Mouse (Mus musculus): ENCODE measurements around the gene Prkar2b.

DNA sequence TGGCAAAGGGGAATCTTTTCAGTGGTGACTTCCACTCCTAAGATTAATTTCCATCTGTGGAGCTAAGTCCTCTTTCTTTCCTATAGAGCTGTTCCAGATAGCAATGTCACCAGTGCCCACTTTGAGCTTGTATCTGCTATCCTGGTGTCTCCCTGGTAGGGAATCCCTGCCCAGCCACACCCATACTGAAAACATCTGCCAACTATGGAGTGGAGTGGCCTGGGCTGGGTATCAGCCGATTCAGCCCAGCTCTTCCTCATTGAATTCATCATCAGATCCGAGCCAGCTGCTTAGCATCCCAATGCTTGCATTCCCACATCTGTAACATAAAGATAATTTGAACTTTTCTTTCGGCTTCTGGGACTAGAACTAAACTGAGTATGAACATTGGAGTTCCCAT is 25.8 kb upstream of the Prkar2b start:
- no peak for TF ChIP-seq RCOR1 (conservative IDR thresholded peaks at IDR 0.05; ENCODE audit: low read depth, low read length)
- TF ChIP-seq CTCF (conservative IDR thresholded peaks at IDR 0.05 in 1 of 2, IDR thresholded peaks at IDR 0.05 in 1 of 2; ENCODE audit: low read depth in 2 of 2, low read length in 2 of 2) = no peak
- no peak for TF ChIP-seq TBP (conservative IDR thresholded peaks at IDR 0.05; ENCODE audit: low read depth, low read length)
- TF ChIP-seq MXI1 (IDR thresholded peaks at IDR 0.05; ENCODE audit: low read depth, low read length) = no peak
- no peak for TF ChIP-seq POLR2A (IDR thresholded peaks at IDR 0.05; ENCODE audit: low read depth, low read length)
- TF ChIP-seq IRF4 (IDR thresholded peaks at IDR 0.05; ENCODE audit: low read depth, low read length) = no peak
- TF ChIP-seq GABPA (IDR thresholded peaks at IDR 0.05; ENCODE audit: insufficient replicate concordance, low read depth, low read length) = no peak
- no peak for TF ChIP-seq ZC3H11A (IDR thresholded peaks at IDR 0.05; ENCODE audit: low read depth, low read length)
- no peak for TF ChIP-seq MEF2A (IDR thresholded peaks at IDR 0.05; ENCODE audit: borderline replicate concordance, low read depth, low read length)
- no peak for TF ChIP-seq ETS1 (conservative IDR thresholded peaks at IDR 0.05; ENCODE audit: low read depth, low read length)
- TF ChIP-seq ZNF384 (IDR thresholded peaks at IDR 0.05; ENCODE audit: low read depth, low read length) = no peak
- TF ChIP-seq CHD2 (IDR thresholded peaks at IDR 0.05; ENCODE audit: low read length) = no peak
- TF ChIP-seq USF1 (IDR thresholded peaks at IDR 0.05; ENCODE audit: low read depth, low read length) = no peak
